Mouse (Mus musculus) bone marrow macrophage, adult 2 months (primary cell): ENCODE measurements at regions not wholly inside any gene's neighbourhood (a gene's known extent, or its start where the extent isn't known, plus 50 kb on each side); places are given as distances from the start of the nearest gene placed in this dataset.

Experiments used
- CTCF ChIP-seq: IDR thresholded peaks from 2 replicates; pipeline ENCODE4 v1.5.1; 2012; ENCODE audit warnings: low read depth, mild to moderate bottlenecking, low read length, moderate library complexity
- POLR2A ChIP-seq: IDR thresholded peaks from 2 replicates; pipeline ENCODE4 v1.6.1; 2012; ENCODE audit warnings: mild to moderate bottlenecking, low read depth, low read length, borderline replicate concordance

GRCm38 (mm10) chr10:97422579-97422978 lies 56.8 kb upstream of the Dcn start:
- TF ChIP-seq CTCF (no peak), POLR2A (no peak)
